Mouse (Mus musculus) T-helper 17 cell (primary cell): ENCODE measurements at regions not wholly inside any gene's neighbourhood (a gene's known extent, or its start where the extent isn't known, plus 50 kb on each side); places are given as distances from the start of the nearest gene placed in this dataset.

Experiments used
- in situ Hi-C, 2 experiments: fragments of 300-600 bp; cut with MboI, MseI; formaldehyde crosslinking; loops; 1 replicate in 1 of 2; 2 replicates in 1 of 2; pipeline ENCODE4 v1.15.1; 2025; ENCODE audit warnings: high pct_unique_total_duplicates in 2 of 2

GRCm38 (mm10) chr5:28919296-28920063 is 276.3 kb upstream of the Rnf32 start:
- in situ Hi-C loops, result no loop called here

- in situ Hi-C loops, result no loop called here
These were observed 291.3 kb upstream of the Rnf32 start for GRCm38 (mm10) chr5:28904500-28904899.

DNA sequence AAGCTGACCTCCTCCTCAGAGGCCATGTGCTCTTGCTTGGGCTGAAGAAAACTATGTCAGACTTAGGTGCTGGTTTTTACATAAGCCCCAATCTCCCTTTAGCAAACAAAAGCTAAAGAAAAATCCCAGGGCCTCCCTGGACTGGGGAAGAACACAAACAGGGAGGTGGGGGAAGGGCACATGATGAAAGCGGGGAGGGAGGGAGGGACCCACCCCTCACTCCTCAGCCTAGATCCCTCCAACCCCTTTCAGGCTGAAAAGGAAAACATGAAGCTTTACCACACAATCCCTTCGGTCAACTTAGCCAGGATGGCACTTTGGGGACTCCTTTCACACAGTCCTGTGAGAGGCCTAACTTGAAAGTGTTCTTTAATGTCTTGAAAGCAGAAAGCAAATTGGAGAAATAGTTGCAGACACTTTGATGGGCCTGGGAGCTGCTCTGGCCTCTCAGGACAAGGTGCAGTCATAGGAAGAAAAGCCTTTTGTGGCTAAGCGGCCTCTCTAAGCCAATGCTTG is 291.9 kb upstream of the Rnf32 start:
- in situ Hi-C loops, result no loop called here

GRCm38 (mm10) chr5:28892703-28893249 is 303.0 kb upstream of the Rnf32 start:
- in situ Hi-C loops, result no loop called here

DNA sequence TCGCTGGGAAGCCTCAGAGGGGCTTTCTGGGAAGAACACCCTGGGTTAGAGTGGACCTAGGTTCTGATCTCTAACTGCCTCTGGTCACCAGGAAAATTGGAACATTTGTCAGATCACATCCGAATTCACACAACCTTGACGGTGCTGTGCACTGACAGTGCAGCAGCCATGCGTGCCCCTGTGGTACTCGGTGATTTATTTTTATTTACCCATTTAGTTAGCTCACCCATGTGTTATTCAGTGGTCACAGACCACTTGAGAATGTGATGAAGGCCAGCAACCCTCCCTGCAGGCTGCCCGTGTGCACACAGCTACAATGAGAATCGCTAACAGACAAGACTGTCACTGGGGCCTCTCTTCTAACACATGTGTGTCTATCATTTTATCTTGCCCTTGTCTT is 303.8 kb upstream of the Rnf32 start:
- in situ Hi-C loops, result no loop called here

DNA sequence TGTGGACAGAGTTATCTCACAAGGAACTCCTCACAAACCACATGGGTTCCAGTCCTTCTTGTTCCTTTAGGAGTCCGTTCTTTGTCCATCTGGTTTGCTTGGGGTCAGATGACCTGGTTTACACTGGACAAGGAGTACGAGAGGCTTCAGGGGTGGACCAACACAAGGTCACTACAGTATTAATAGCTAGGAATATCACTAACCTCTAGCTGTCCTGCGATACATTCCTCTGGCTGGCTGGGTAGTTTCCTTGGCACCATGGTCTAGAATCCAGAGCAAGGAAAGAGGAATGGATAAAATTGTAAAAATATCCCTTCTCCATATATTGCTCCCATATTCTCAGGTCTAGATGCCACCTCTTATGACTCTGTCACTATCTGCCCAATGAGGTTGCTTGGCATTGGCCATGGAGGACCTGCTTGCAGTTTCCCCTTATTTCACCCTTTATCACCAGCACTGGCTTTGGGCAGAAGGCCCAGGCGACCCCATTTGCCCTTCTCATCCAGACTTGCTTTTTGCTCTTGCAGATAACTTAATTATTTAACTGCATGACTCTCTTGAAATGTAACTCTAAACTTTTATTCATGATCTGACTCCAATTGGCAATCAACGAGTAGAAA is 310.9 kb upstream of the Rnf32 start:
- in situ Hi-C loops, result no loop called here

DNA sequence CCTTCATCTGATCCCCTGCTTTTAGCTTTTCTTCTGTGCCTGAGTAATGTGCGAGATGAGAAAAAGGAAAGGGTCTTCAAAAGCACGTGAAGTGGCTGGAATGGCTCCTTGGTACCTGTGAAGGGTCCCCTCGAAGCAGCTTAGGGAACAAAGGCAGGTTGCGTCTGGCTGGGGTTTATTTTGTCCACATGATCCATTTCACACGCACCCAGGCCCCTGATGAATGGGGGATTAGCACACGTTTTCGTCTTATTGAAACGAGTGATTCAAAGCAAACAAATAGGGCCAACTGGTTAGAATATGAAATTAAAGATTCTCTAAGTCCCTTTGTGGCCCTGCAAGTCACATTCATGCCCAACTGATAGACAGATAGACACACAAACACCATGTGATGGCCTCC is 319.6 kb upstream of the Rnf32 start:
- in situ Hi-C loops, result no loop called here

GRCm38 (mm10) chr5:28873600-28874265 is 322.1 kb upstream of the Rnf32 start:
- in situ Hi-C loops, result no loop called here

- in situ Hi-C loops, result no loop called here
These were observed 336.0 kb upstream of the Rnf32 start for GRCm38 (mm10) chr5:28859604-28860371.

- in situ Hi-C loops, result no loop called here
These were observed 357.5 kb upstream of the Rnf32 start for GRCm38 (mm10) chr5:28838141-28838925.

DNA sequence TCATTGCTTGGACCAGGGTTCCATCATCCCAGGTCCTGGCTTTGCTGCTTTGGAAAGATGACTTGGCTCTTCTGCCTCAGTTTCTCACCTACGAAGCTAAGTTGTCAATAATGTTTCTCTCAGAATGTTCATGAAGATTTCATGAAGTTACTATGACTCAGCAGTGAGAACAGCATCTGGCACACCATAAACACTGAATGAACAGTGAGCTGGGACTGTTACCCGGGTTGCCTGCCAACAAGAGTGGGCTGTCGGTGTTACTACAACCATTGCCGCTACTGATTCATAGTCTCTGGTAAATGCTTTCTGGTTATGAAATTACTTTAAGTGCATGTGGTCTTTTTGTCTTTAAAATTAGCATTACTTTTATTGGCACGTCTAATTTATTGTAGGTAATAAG is 352.0 kb upstream of the Shh start:
- in situ Hi-C loops, result loop anchor here in 1 of 2 experiments (25.0 kb wide), 1 partner anchor 907 kb away; no protein-coding TSS in a partner anchor

DNA sequence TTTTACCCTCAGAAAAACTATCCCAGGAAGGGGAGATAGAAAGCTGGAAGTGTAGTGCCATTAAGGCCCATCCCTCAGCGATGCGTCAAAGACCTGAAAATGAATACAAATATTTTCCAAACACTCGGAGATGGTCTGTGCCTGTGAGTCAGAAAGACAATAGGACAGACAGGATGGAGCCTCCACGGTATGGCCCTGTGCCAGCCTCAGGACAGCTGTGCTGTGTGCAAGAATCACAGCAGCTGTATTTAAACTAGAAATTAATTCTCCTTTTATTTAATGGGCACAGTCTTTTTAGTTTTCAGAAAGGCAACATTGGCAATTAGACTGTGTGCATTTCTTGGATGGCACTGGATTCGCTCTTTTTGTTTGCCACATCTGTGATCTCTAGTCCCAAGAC is 340.9 kb upstream of the Shh start:
- in situ Hi-C loops, result loop anchor here in 1 of 2 experiments (25.0 kb wide), 1 partner anchor 896 kb away; no protein-coding TSS in a partner anchor

- in situ Hi-C loops, result no loop called here
These were observed 332.4 kb upstream of the Shh start for GRCm38 (mm10) chr5:28799464-28799863.

DNA sequence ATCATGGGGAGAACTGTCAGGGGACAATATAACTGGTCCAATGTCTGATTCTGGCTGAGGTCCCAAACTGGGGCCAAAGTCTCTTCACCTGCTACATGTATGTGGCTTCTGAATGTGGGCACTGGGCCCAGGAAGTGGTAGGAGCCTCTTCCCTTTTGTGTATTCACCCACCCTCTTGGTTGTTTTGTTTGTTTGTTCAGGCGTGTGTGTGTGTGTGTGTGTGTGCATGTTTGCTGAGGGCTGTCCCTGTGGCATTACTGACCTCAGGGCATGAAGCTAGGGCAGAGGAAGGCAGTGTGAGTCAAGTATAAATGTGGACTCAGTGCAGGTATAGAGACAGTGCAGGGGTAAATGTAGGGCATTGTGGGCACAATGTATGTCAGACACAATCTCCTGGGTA is 331.3 kb upstream of the Shh start:
- in situ Hi-C loops, result no loop called here

- in situ Hi-C loops, result no loop called here
These were observed 328.2 kb upstream of the Shh start for GRCm38 (mm10) chr5:28795130-28795758.

DNA sequence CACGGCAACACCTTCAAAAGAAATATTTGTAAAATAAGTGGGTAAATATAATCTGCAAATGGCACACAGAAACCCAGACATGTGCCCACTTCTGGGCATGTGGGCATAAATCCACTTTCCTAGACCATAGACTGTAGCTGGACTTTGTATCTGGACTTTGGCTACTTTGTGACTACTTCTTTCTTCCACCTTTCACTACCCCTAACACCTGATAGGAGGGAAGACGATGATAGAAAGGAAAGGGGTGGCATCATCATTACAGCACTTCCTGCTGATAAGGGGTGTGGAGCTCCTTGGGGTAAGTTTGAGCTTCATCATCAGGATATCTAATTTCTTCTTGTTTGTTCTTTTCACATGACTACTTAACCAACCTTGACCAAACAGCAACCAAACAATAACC is 326.7 kb upstream of the Shh start:
- in situ Hi-C loops, result no loop called here

GRCm38 (mm10) chr5:28785347-28786060 is 318.4 kb upstream of the Shh start:
- in situ Hi-C loops, result loop anchor here in 1 of 2 experiments (10.0 kb wide), 1 partner anchor 1621 kb away; no protein-coding TSS in a partner anchor

- in situ Hi-C loops, result loop anchor here in 1 of 2 experiments (10.0 kb wide), 1 partner anchor 1620 kb away; no protein-coding TSS in a partner anchor
These were observed 317.4 kb upstream of the Shh start for GRCm38 (mm10) chr5:28784339-28784966.
